Mouse (Mus musculus) heart, postnatal 10 days (tissue): ENCODE data around the gene Zfp354a. TPM values are rescaled to one million over a fixed set of nuclear protein-coding genes. Genes with fewer than 3 reads are reported as not detected.

Source experiments
- total RNA-seq, 2 experiments: library from RNA; stranded (reverse); gene quantifications; 2 replicates each; pipeline ENCODE4 v1.2.3; 2021

The Zfp354a gene
- total RNA-seq, 2 experiments from 2014 or later, result 2.1 to 2.9 TPM

Other genes starting within 250 kb of the Zfp354a start
- gene Zfp354c, start 231.5 kb upstream of the Zfp354a start, total RNA-seq, result 1 to 10 TPM; 7.0 to 7.7 TPM
- gene Zfp879, start 217.7 kb upstream of the Zfp354a start, total RNA-seq, result 1 to 10 TPM in 1 of 2 experiments, under 1 TPM in 1; 0.72 to 1.2 TPM
- gene Grm6, start 208.6 kb upstream of the Zfp354a start, total RNA-seq, result not detected
- gene Zfp454, start 171.6 kb upstream of the Zfp354a start, total RNA-seq, result 1 to 10 TPM; 1.1 to 2.3 TPM
- gene Zfp2, start 143.1 kb upstream of the Zfp354a start, total RNA-seq, result 1 to 10 TPM; 3.1 to 4.6 TPM
- 1 to 10 TPM; 1.1 to 1.3 TPM for gene Zfp354b, start 127.6 kb upstream of the Zfp354a start, total RNA-seq
- not detected for gene 4933414I15Rik, start 115.5 kb upstream of the Zfp354a start, total RNA-seq
- gene Prop1, start 105.5 kb upstream of the Zfp354a start, total RNA-seq, result not detected
- not detected for gene Olfr1378, start 92.7 kb upstream of the Zfp354a start, total RNA-seq
- not detected for gene Olfr1377, start 77.3 kb upstream of the Zfp354a start, total RNA-seq
- gene Olfr51, start 55.7 kb upstream of the Zfp354a start, total RNA-seq, result not detected
- not detected for gene Olfr54, start 45.0 kb upstream of the Zfp354a start, total RNA-seq
- gene Olfr1375, start 11.1 kb upstream of the Zfp354a start, total RNA-seq, result not detected
- not detected for gene Gm12569, start 161.2 kb downstream of the Zfp354a start, total RNA-seq
- 10 to 100 TPM; 47.3 to 48.2 TPM for gene Clk4, start 202.5 kb downstream of the Zfp354a start, total RNA-seq
- gene BC049762, start 203.8 kb downstream of the Zfp354a start, total RNA-seq, result not detected
- 1 to 10 TPM; 2.8 to 2.9 TPM for gene Col23a1, start 230.7 kb downstream of the Zfp354a start, total RNA-seq